Mouse (Mus musculus): ENCODE measurements at regions not wholly inside any gene's neighbourhood (a gene's known extent, or its start where the extent isn't known, plus 50 kb on each side); places are given as distances from the start of the nearest gene placed in this dataset.

- TF ChIP-seq POLR2A (IDR thresholded peaks at IDR 0.05; ENCODE audit: insufficient read depth, low read depth, low read length) (no peak), CTCF (IDR thresholded peaks at IDR 0.05; ENCODE audit: insufficient read depth, low read depth, low read length) (no peak)
These were observed 217.6 kb downstream of the Igsf11 start for GRCm38 (mm10) chr16:39110089-39110488.

All from olfactory bulb, adult 2 months (tissue).